Mouse (Mus musculus) testis, adult 2 months (tissue): ENCODE data around the gene Mrpl14.

Source experiments
- CTCF ChIP-seq: fragments of 200-500 bp; IDR thresholded peaks from 2 replicates; pipeline ENCODE4 v1.5.1; 2012; ENCODE audit warnings: low read depth, mild to moderate bottlenecking, inconsistent platforms, low read length, moderate library complexity; ENCODE audit not compliant: control insufficient read depth, insufficient read depth, insufficient replicate concordance
- POLR2A ChIP-seq: fragments of 200-500 bp; IDR thresholded peaks from 2 replicates; pipeline ENCODE4 v1.6.1; 2012; ENCODE audit warnings: low read depth, mild to moderate bottlenecking, inconsistent platforms, low read length, moderate library complexity; ENCODE audit not compliant: control insufficient read depth

- TF ChIP-seq CTCF (no peak), POLR2A (no peak)
Measured at GRCm38 (mm10) chr17:45699039-45699740, 13.1 kb downstream of the Mrpl14 start.
